Mouse (Mus musculus) ES-E14 (cell line): Measurements from ENCODE around the gene Plekhg5. TPM values are rescaled to one million over a fixed set of nuclear protein-coding genes. Genes with fewer than 3 reads are reported as not detected.

Source experiments
- DNase-seq: peaks from one replicate; pipeline ENCODE4 v3.0.0-alpha.2; 2013; ENCODE audit warnings: low read depth, low spot score
- H3K27ac ChIP-seq: 2 replicates; pipeline ENCODE4 v1.5.1; 2012; ENCODE audit warnings: low read depth, mild to moderate bottlenecking, low read length, moderate library complexity, mixed read lengths; ENCODE audit not compliant: poor library complexity, insufficient read depth, severe bottlenecking
- H3K36me3 ChIP-seq: 2 replicates; pipeline ENCODE4 v1.6.1; 2012; ENCODE audit warnings: mild to moderate bottlenecking, low read length, moderate library complexity, mixed read lengths; ENCODE audit not compliant: control insufficient read depth, poor library complexity, insufficient read depth, severe bottlenecking
- H3K4me1 ChIP-seq, 2 experiments: fragments of 150-350 bp in 1 of 2; sonication (generic) in 1 of 2; 2 replicates each; pipeline ENCODE4 v1.6.1; 2012; ENCODE audit warnings: low read length in 2 of 2, mild to moderate bottlenecking in 1 of 2, mixed read lengths in 1 of 2; ENCODE audit not compliant: control insufficient read depth in 2 of 2, insufficient read depth in 2 of 2, poor library complexity in 1 of 2
- H3K4me3 ChIP-seq, 2 experiments: fragments of 150-350 bp in 1 of 2; sonication (generic) in 1 of 2; 2 replicates each; pipeline ENCODE4 v1.5.1; 2012; ENCODE audit warnings: low read length in 2 of 2, low read depth in 1 of 2, mild to moderate bottlenecking in 1 of 2, mixed read lengths in 1 of 2; ENCODE audit not compliant: insufficient read depth in 1 of 2, poor library complexity in 1 of 2, severe bottlenecking in 1 of 2
- H3K9ac ChIP-seq: 2 replicates; pipeline ENCODE4 v1.6.1; 2012; ENCODE audit warnings: low read depth, mild to moderate bottlenecking, low read length, mixed read lengths; ENCODE audit not compliant: poor library complexity, insufficient read depth, severe bottlenecking
- H3K9me3 ChIP-seq: fragments of 150-350 bp; sonication (generic); 2 replicates; pipeline ENCODE4 v1.6.1; 2012; ENCODE audit warnings: low read depth, mild to moderate bottlenecking, low read length; ENCODE audit not compliant: control insufficient read depth, insufficient read depth
- CHD2 ChIP-seq: IDR thresholded peaks from 2 replicates; pipeline ENCODE4 v1.6.1; 2014; ENCODE audit warnings: mild to moderate bottlenecking, low read depth, low read length, inconsistent platforms
- HCFC1 ChIP-seq: IDR thresholded peaks from 2 replicates; pipeline ENCODE4 v1.6.1; 2012; ENCODE audit warnings: low read length, inconsistent platforms, borderline replicate concordance; ENCODE audit not compliant: insufficient read depth
- MAFK ChIP-seq: IDR thresholded peaks from 2 replicates; pipeline ENCODE4 v1.6.1; 2014; ENCODE audit warnings: mild to moderate bottlenecking, low read depth, low read length, inconsistent platforms; ENCODE audit not compliant: insufficient read depth
- ZC3H11A ChIP-seq: IDR thresholded peaks from 2 replicates; pipeline ENCODE4 v1.6.1; 2012; ENCODE audit warnings: low read depth, mild to moderate bottlenecking, inconsistent platforms, low read length, borderline replicate concordance
- ZNF384 ChIP-seq: IDR thresholded peaks from 2 replicates; pipeline ENCODE4 v1.6.1; 2012; ENCODE audit warnings: low read depth, low read length, inconsistent platforms
- in situ Hi-C, 2 experiments: fragments of 600-800 bp; cut with MboI; formaldehyde crosslinking; loops; one replicate each; pipeline ENCODE4 v1.15.1; 2025; ENCODE audit warnings: low sequenced_read_pairs in 2 of 2, inconsistent platforms in 1 of 2; ENCODE audit not compliant: unreplicated experiment in 2 of 2
- total RNA-seq: library from RNA; depleted of rRNA; stranded (reverse); fragments of 300-350 nt; gene quantifications from 2 replicates; pipeline ENCODE4 v1.2.3, GENCODE M21; 2012

Gene Plekhg5
- total RNA-seq, 1 experiment: 37.3 TPM

DNA sequence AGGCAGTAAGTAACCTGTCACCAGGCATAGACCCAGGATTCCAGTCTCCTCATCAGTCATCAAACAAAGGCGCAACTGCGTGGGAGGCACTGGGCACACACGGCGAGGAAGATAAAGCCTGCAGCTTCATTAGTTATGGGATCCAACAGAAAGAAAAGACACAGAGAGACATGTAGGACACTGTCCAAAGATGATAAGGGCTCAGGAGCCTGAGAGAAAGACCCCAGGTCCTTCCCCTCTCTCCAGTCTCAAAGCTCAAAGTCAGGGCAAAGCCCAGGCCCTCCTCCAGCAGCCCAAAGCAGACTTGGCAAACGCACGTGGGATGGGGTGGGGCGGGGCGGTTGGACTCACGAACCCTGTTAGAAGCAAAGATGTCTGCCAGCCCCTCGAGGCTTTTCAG, 73.2 kb downstream of the Plekhg5 start:
- DNase-seq: no peak
- TF ChIP-seq HCFC1: no peak
- TF ChIP-seq ZNF384: no peak
- TF ChIP-seq ZC3H11A: no peak
- no peak for TF ChIP-seq MAFK
- no peak for TF ChIP-seq CHD2
- Histone ChIP-seq H3K9ac (no peak overlapping the region), H3K36me3 (no peaks in the 10 kb centered on the region), H3K27ac (no peak overlapping the region), H3K4me1 (no peaks in the 10 kb centered on the region), H3K9me3 (no peaks in the 10 kb centered on the region), H3K4me3 (no peak overlapping the region)
- in situ Hi-C loops: no loop called here

GRCm38 (mm10) chr4:152146033-152146827, 73.9 kb downstream of the Plekhg5 start:
- Histone ChIP-seq H3K4me3 (no peak overlapping the region), H3K9me3 (no peaks in the 10 kb centered on the region), H3K9ac (no peak overlapping the region), H3K36me3 (no peaks in the 10 kb centered on the region), H3K27ac (no peak overlapping the region), H3K4me1 (peaks cover 0 to 1% of the 10 kb centered on the region in 2 experiments; a peak in 1 of 4 replicates)
- no peak for TF ChIP-seq HCFC1
- TF ChIP-seq CHD2: no peak
- TF ChIP-seq ZC3H11A: no peak
- no peak for TF ChIP-seq MAFK
- no peak for TF ChIP-seq ZNF384
- DNase-seq: no peak
- in situ Hi-C loops: no loop called here

DNA sequence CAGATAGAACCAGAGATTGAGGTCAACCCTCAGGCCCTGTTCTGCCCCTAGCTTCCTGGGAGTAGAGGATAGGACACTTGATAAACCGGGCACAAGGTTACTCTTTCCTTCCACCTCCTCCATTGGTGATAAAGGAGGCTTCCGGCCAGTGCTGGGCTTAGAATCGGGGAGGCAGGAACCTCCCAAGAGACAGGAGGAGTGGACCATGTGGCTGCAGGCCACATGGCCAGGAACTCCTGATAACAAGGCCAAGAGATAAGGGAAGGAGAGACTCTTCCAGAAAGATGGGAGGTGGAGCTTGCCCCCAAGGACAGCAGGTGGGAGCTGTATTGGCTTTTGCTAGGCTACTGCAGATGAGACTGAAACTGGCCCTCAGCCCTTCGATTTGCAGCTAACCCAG, 78.2 kb downstream of the Plekhg5 start:
- in situ Hi-C loops: no loop called here
- no peaks in the 10 kb centered on the region for H3K9me3 ChIP-seq
- H3K9ac ChIP-seq: no peak overlapping the region
- H3K27ac ChIP-seq: no peak overlapping the region
- no peak overlapping the region for H3K4me3 ChIP-seq
- no peak for TF ChIP-seq ZNF384
- TF ChIP-seq ZC3H11A: no peak
- no peak for TF ChIP-seq MAFK
- TF ChIP-seq HCFC1: no peak
- no peak for TF ChIP-seq CHD2
- peaks cover 0 to 2% of the 10 kb centered on the region in 2 experiments; a peak in 1 of 4 replicates for H3K4me1 ChIP-seq
- no peak for DNase-seq
- no peaks in the 10 kb centered on the region for H3K36me3 ChIP-seq

GRCm38 (mm10) chr4:152151451-152151965, 79.2 kb downstream of the Plekhg5 start:
- Histone ChIP-seq H3K9ac (peak overlapping the region; percentile 42), H3K36me3 (no peaks in the 10 kb centered on the region), H3K4me3 (peak overlapping the region; percentile 74 to 79), H3K9me3 (no peaks in the 10 kb centered on the region), H3K4me1 (peaks cover 0 to 2% of the 10 kb centered on the region in 2 experiments; a peak in 1 of 4 replicates), H3K27ac (no peak overlapping the region)
- TF ChIP-seq HCFC1: no peak
- TF ChIP-seq ZC3H11A: no peak
- no peak for TF ChIP-seq ZNF384
- TF ChIP-seq MAFK: no peak
- no peak for TF ChIP-seq CHD2
- no peak for DNase-seq
- in situ Hi-C loops: no loop called here
